Mouse (Mus musculus) spleen, adult 2 months (tissue): Measurements from ENCODE around the gene Cntnap2.

Source experiments
- CTCF ChIP-seq: fragments of 200-500 bp; IDR thresholded peaks from 2 replicates; pipeline ENCODE4 v1.5.1; 2011; ENCODE audit warnings: mild to moderate bottlenecking, inconsistent platforms; ENCODE audit not compliant: insufficient read depth, insufficient read length, insufficient replicate concordance; ENCODE audit errors: extremely low read depth
- POLR2A ChIP-seq: fragments of 200-500 bp; IDR thresholded peaks from 2 replicates; pipeline ENCODE4 v1.6.1; 2011; ENCODE audit warnings: low read depth, low read length, inconsistent platforms

- no peak for TF ChIP-seq CTCF
- no peak for TF ChIP-seq POLR2A
Measured at GRCm38 (mm10) chr6:47190282-47190681, 2131.1 kb downstream of the Cntnap2 start.
